Mouse (Mus musculus) olfactory bulb, adult 2 months (tissue): ENCODE data around the gene Celf2.

Source experiments
- CTCF ChIP-seq: fragments of 200-500 bp; IDR thresholded peaks from 2 replicates; pipeline ENCODE4 v1.5.1; 2012; ENCODE audit warnings: low read depth, mild to moderate bottlenecking, low read length, moderate library complexity; ENCODE audit not compliant: insufficient read depth
- POLR2A ChIP-seq: fragments of 200-500 bp; IDR thresholded peaks from 2 replicates; pipeline ENCODE4 v1.6.1; 2012; ENCODE audit warnings: mild to moderate bottlenecking, low read depth, low read length, moderate library complexity; ENCODE audit not compliant: insufficient read depth

DNA sequence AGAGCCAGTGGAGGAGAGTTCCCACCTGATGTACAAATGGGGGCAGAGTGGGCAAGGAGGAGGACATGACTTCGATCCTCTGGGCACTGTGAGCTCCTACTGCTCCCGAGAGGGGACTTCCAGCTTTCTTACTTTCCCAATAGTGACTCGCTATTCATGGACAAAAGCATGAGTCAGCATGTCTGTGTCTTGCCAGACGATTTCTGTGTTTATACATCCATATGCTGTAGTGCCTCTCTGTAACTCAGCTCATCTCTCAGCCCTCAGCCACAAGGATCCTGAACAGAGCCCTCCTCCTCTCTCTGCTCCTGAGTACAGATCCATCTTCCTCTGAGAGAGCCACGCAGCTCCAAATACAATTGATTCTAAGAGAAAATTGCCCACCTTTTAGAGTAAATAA is 20.3 kb upstream of the Celf2 start:
- TF ChIP-seq POLR2A (no peak), CTCF (no peak)
